Mouse (Mus musculus) thymus, adult 2 months (tissue): ENCODE results near the gene St14.

Experiments
- CTCF ChIP-seq: fragments of 200-500 bp; IDR thresholded peaks from 2 replicates; pipeline ENCODE4 v1.5.1; 2012; ENCODE audit warnings: mild to moderate bottlenecking, control low read depth, low read length, moderate library complexity, borderline replicate concordance; ENCODE audit not compliant: control insufficient read depth, poor library complexity, insufficient read depth; ENCODE audit errors: extremely low read depth
- POLR2A ChIP-seq: fragments of 200-500 bp; IDR thresholded peaks from 2 replicates; pipeline ENCODE4 v1.6.1; 2012; ENCODE audit warnings: mild to moderate bottlenecking, low read length, control low read depth, moderate library complexity; ENCODE audit not compliant: control insufficient read depth, poor library complexity, insufficient read depth; ENCODE audit errors: extremely low read depth

GRCm38 (mm10) chr9:31087466-31087865 lies 44.2 kb downstream of the St14 start:
- no peak for TF ChIP-seq CTCF
- no peak for TF ChIP-seq POLR2A
